Mouse (Mus musculus): Measurements from ENCODE around the gene Map3k5. TPM values are rescaled to one million over a fixed set of nuclear protein-coding genes. Genes with fewer than 3 reads are reported as not detected.

Gene Map3k5
- polyA plus RNA-seq, 1 experiment from 2014 or later = 14.8 TPM

DNA sequence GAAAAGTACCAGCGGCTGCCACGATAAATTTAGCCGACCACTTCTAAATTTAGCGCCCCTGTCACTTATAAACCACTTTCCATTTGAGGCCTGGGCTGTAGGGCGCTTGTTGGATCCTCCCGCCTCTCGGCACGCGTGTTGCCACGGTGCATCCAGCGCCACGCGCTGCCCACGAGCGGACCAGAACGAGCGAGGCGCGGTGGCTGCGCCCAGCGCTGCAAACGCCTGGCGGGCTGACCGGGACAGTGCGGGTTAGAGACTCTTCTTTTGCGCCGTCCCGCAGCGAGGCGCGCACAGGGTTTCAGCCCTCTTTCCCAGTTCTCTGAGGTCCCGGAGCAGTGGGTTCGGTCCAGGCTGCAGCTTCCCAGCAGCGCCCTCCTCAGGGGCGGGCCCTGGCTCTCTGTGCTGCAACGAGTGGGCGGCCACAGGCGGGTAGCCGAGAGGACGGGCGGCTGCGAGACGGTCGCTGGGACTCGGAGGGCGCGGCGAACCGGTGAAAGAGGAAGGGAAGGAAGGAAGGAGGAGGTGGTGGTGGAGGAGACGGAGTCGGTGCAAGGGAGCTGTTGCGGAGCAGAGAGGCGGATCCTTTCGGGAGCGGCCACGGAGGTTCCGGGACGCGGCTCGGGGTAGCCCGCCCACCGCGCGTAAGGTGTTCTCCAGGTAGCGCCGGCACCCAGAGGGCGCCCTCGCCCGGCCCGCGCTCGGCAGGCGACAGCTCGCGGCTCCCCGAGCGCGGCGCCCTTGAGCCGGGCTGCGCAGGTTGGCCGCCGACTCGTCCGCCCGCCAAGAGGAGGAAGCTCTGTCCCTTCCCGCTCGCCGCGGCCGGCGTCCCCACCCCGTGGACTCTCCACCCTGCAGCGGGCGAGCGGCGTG lies 525 bp upstream of the Map3k5 start:
- DNase-seq (ENCODE audit: low read depth, low spot score) = no peak
- ATAC-seq = peak; percentile 85
- in situ Hi-C loops (cut with MboI; ENCODE audit: low pct_unique_long_range_greater_than_20kb) = loop anchor here (25.0 kb wide), 1 partner anchor 379 kb away; the partner anchor contains the start of gene Bclaf1
- TF ChIP-seq CTCF (IDR thresholded peaks at IDR 0.05) = no peak
- ChIA-PET CTCF (interaction anchor here (0.6 to 3.5 kb wide), 19 partner anchors 12 to 191 kb away, joined by 3 to 31 read pairs (median 4); no protein-coding TSS in a partner anchor), POLR2A (interaction anchor here (0.7 to 2.9 kb wide), 5 partner anchors 57 to 225 kb away, joined by 3 to 10 read pairs (median 3); no protein-coding TSS in a partner anchor)
- no peaks in the 10 kb centered on the region for H3K27me3 ChIP-seq

DNA sequence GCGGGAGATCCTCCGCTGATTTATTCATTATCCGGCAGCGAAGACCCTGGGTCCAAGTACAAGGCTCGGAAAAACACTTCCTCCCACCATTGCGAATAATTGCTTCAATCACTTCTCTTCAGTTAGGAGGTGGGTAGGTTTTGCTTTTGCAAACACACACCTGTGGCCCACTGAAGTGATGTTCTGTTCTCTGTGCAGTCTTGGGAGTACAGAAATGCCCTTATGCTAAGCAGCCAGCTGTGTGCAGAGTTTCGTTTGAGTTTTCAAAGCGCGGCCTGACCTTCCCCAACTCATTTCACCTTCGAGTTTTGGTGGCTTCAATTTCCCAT lies 987 bp downstream of the Map3k5 start:
- in situ Hi-C loops (cut with MboI; ENCODE audit: low pct_unique_long_range_greater_than_20kb) = loop anchor here (5.0 to 25.0 kb wide), 2 partner anchors 137 to 377 kb away; partner anchors contain the start of gene Bclaf1
- no peak for TF ChIP-seq CTCF (IDR thresholded peaks at IDR 0.05)
- ATAC-seq (no peak), DNase-seq (ENCODE audit: low read depth, low spot score) (no peak)
- ChIA-PET POLR2A (interaction anchor here (2.9 kb wide), 1 partner anchor 86 kb away, joined by 10 read pairs; no protein-coding TSS in a partner anchor), CTCF (interaction anchor here (0.7 to 3.5 kb wide), 8 partner anchors 10 to 189 kb away, joined by 3 to 31 read pairs (median 4); no protein-coding TSS in a partner anchor)
- H3K27me3 ChIP-seq = no peaks in the 10 kb centered on the region

DNA sequence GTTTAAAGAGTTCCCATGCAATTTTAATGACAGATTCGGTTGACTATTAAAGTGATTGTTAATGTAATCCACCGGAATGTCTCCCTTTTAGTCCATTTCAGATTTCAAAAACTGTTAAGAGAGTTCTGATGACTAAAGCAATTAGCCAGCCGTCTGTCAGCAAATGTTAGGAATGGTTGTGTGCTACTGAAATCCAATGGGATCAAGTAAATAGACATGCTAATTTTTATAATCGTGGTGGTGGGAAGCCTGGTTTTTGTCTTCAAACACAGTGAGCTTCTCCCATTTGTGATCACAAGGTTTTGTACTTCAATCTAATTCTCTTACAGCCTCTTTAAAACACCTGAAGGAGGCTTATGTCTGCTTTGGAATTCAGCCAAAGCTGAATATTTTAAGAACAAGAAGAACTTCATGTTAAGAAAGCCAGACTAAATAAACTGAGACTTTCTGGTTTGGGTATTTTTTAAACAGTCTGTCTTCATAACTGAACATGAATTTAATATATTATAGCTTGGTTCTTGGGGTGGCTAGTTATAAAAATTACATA lies 1.6 kb downstream of the Map3k5 start:
- TF ChIP-seq CTCF (IDR thresholded peaks at IDR 0.05) = no peak
- H3K27me3 ChIP-seq = no peaks in the 10 kb centered on the region
- ChIA-PET CTCF (interaction anchor here (0.7 to 1.1 kb wide), 4 partner anchors 19 to 141 kb away, joined by 3 to 4 read pairs (median 4); no protein-coding TSS in a partner anchor), POLR2A (interaction anchor here (2.9 kb wide), 1 partner anchor 86 kb away, joined by 10 read pairs; no protein-coding TSS in a partner anchor)
- no peak for DNase-seq (ENCODE audit: low read depth, low spot score)
- in situ Hi-C loops (cut with MboI; ENCODE audit: low pct_unique_long_range_greater_than_20kb) = loop anchor here (5.0 to 25.0 kb wide), 2 partner anchors 136 to 376 kb away; partner anchors contain the start of gene Bclaf1
- ATAC-seq = no peak

DNA sequence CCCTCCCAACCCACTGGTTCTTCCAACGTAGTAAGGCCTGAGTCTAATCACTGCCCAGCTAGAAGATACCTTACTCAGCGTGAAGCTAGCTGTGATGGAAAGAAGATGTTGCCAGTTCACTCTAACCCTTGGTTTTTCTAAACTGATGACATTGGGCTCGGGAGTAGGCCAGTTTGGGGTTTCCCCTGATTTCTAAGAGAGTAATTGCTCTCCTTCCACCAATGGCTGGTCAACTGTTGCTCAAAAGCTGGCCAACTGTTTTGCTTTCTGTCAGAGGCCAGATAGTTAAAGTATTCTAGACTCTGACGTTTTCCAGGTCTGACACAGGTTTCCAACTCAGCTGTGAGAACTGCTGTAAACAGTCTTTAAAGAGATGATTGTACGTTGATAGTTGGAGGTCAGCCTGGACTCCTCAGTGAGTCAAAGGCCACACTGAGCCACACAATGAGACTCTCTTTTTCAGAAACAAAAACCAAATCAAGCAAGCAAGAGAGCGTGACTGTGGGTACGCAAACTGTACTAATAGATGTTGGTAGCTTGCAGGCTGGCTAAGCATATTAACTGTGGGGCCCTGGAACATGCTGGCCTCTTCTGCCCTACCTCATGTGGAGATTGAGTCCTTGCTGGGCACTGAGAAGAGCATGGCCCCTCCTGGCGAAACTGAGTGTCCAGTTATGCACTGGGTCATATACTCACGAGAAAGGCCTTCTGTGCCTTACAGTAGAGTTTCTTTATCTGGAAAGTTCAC lies 2.9 kb downstream of the Map3k5 start:
- CTCF ChIA-PET = interaction anchor here (1.1 to 1.3 kb wide), 2 partner anchors 18 to 135 kb away, joined by 3 to 4 read pairs; no protein-coding TSS in a partner anchor
- POLR2A ChIA-PET = interaction anchor here (0.7 kb wide), 1 partner anchor 16 kb away, joined by 3 read pairs; no protein-coding TSS in a partner anchor
- ATAC-seq (no peak), DNase-seq (ENCODE audit: low read depth, low spot score) (no peak)
- TF ChIP-seq CTCF (IDR thresholded peaks at IDR 0.05) = no peak
- H3K27me3 ChIP-seq = no peaks in the 10 kb centered on the region
- in situ Hi-C loops (cut with MboI; ENCODE audit: low pct_unique_long_range_greater_than_20kb) = loop anchor here (5.0 to 25.0 kb wide), 2 partner anchors 135 to 375 kb away; partner anchors contain the start of gene Bclaf1

DNA sequence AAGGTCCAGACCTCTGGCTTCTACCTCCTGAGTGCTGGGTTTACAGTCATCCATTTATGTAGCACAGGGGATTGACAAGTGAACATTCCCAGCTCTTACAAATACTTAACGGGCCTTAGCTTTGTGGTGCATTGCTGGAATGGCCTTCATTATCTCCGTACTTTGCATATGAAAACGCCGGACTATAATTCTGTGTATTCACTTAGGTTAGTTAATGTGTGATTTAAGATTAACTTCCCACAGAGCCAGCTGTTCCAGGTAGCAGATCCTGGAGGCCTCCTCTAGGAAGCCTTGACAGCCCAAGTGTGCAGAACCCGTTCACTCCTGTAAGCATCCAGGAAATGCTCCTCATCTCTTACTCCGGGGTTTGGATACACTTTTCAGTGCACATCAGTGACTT lies 4.5 kb downstream of the Map3k5 start:
- TF ChIP-seq CTCF (IDR thresholded peaks at IDR 0.05) = no peak
- in situ Hi-C loops (cut with MboI; ENCODE audit: low pct_unique_long_range_greater_than_20kb) = loop anchor here (5.0 to 25.0 kb wide), 2 partner anchors 134 to 374 kb away; partner anchors contain the start of gene Bclaf1
- CTCF ChIA-PET = no interaction called here

DNA sequence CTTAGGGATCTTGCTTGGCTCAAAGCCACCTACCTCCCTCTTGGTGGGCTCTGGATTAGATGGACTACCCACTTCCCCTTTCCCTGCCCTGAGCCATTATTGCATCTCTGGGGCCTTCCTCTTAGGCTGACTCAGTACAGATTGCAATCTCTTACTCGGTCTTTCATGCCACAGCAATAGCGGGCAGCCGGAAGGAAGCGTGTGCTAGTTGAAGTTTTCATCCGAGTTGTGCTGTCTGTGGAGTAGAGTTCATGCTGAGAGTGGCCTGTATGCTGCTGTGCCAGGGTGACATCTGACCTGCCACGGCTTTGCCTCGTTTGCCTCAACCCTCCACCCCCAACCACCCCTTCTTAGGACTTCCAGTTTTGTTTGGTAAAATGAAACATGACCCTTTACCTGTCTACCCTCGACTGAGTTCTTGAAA lies 5.0 kb downstream of the Map3k5 start:
- DNase-seq (ENCODE audit: low read depth, low spot score) = no peak
- no peak for ATAC-seq
- POLR2A ChIA-PET = no interaction called here

More for the DNA sequence above, 4.5 kb downstream of the Map3k5 start:
- no peaks in the 10 kb centered on the region for H3K27me3 ChIP-seq
- ATAC-seq = no peak
- no peak for DNase-seq (ENCODE audit: low read depth, low spot score)
- POLR2A ChIA-PET = no interaction called here

DNA sequence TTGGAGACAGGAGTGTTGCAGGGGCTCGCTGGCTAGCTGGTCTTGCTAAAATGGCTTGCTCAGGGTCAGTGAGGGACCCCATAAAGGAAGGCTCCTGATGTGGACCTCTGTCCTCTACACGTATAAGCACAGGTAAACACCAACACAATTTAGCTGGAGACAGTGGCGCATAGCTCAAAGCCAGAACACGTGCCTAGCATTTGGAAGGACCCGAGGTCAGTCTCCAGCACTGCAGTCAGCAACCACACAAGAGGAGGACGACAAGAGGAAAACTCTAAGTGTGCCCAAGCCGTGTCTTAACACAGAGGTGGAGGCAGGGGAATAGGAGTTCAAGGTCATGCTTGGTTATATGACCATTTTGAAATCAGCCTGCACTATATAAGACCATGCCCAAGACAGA lies 5.9 kb downstream of the Map3k5 start:
- no peaks in the 10 kb centered on the region for H3K27me3 ChIP-seq
- ATAC-seq (no peak), DNase-seq (ENCODE audit: low read depth, low spot score) (no peak)
- ChIA-PET POLR2A (no interaction called here), CTCF (no interaction called here)
- TF ChIP-seq CTCF (IDR thresholded peaks at IDR 0.05) = no peak
- in situ Hi-C loops (cut with MboI; ENCODE audit: low pct_unique_long_range_greater_than_20kb) = loop anchor here (25.0 kb wide), 1 partner anchor 372 kb away; the partner anchor contains the start of gene Bclaf1

More for the DNA sequence above, 5.0 kb downstream of the Map3k5 start:
- TF ChIP-seq CTCF (IDR thresholded peaks at IDR 0.05) = no peak
- CTCF ChIA-PET = no interaction called here
- in situ Hi-C loops (cut with MboI; ENCODE audit: low pct_unique_long_range_greater_than_20kb) = loop anchor here (5.0 to 25.0 kb wide), 2 partner anchors 133 to 373 kb away; partner anchors contain the start of gene Bclaf1
- no peaks in the 10 kb centered on the region for H3K27me3 ChIP-seq

DNA sequence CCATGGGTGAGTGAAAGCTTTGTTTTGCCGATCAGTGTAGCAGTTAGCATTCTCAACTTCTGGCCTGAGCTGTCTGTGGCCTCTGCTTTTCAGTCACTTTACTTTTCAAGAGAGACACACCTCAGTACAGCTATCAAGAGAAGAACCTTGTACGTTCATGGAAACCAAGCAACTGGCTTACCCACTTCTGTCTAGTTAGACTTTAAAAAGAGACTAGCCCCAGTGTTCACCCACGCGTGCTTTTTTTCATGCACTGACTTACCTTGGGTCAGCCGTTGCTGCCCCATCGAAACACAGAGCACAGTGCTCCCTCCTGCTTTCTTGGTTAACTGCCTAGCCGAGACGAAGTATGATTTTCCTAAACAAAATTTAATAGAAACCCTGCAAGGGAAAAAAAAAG lies 6.4 kb downstream of the Map3k5 start:
- ChIA-PET CTCF (interaction anchor here (1.4 kb wide), 1 partner anchor 14 kb away, joined by 3 read pairs; no protein-coding TSS in a partner anchor), POLR2A (interaction anchor here (0.7 kb wide), 1 partner anchor 64 kb away, joined by 3 read pairs; no protein-coding TSS in a partner anchor)
- DNase-seq (ENCODE audit: low read depth, low spot score) = no peak
- TF ChIP-seq CTCF (IDR thresholded peaks at IDR 0.05) = no peak
- ATAC-seq = no peak
- no peaks in the 10 kb centered on the region for H3K27me3 ChIP-seq
- in situ Hi-C loops (cut with MboI; ENCODE audit: low pct_unique_long_range_greater_than_20kb) = loop anchor here (25.0 kb wide), 1 partner anchor 372 kb away; the partner anchor contains the start of gene Bclaf1

DNA sequence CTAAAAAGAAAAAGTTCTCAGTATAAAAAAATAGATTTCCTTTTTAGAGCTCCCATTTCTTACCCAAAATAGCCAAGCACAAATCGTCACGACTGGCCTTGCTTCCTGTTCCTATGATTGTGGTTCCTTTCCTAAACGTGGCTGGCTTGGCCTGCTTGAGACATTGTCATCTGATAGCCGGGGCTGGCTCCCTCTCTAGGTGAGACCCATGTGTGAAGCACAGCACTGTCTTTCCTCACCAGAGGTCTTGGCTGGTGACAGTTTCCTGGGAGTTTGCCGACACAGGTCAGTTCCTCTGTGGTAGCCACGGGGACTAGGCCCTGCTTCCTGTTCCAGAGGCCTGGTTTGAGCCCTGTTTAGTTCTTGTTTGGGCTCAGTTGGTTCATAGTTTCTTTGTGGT lies 6.8 kb downstream of the Map3k5 start:
- ATAC-seq = no peak
- no peaks in the 10 kb centered on the region for H3K27me3 ChIP-seq
- no peak for DNase-seq (ENCODE audit: low read depth, low spot score)
- POLR2A ChIA-PET = interaction anchor here (0.7 kb wide), 1 partner anchor 65 kb away, joined by 3 read pairs; no protein-coding TSS in a partner anchor
- TF ChIP-seq CTCF (IDR thresholded peaks at IDR 0.05) = no peak
- CTCF ChIA-PET = interaction anchor here (1.4 kb wide), 1 partner anchor 14 kb away, joined by 3 read pairs; no protein-coding TSS in a partner anchor
- in situ Hi-C loops (cut with MboI; ENCODE audit: low pct_unique_long_range_greater_than_20kb) = loop anchor here (25.0 kb wide), 1 partner anchor 371 kb away; the partner anchor contains the start of gene Bclaf1
